Mouse (Mus musculus) CH12.LX (cell line): Measurements from ENCODE around the gene Ttll7. TPM values are rescaled to one million over a fixed set of nuclear protein-coding genes. Genes with fewer than 3 reads are reported as not detected.

Source experiments
- DNase-seq: peaks from one replicate; pipeline ENCODE4 v3.0.0-alpha.2; 2013; ENCODE audit errors: extremely low read depth
- H3K27ac ChIP-seq: 2 replicates; pipeline ENCODE4 v1.5.1; 2012; ENCODE audit warnings: low read depth, mild to moderate bottlenecking, control low read depth, moderate library complexity; ENCODE audit not compliant: insufficient read depth
- H3K27me3 ChIP-seq: replicated peaks from 2 replicates; pipeline ENCODE3; 2012; ENCODE audit warnings: inconsistent platforms
- H3K36me3 ChIP-seq, 2 experiments: replicated peaks in 1 of 2; 2 replicates each; pipeline versions ENCODE3 to v1.6.1; 2012; ENCODE audit warnings: inconsistent platforms in 1 of 2, low read length in 1 of 2, mild to moderate bottlenecking in 1 of 2, mixed read lengths in 1 of 2, moderate library complexity in 1 of 2; ENCODE audit not compliant: control insufficient read depth in 1 of 2, insufficient read depth in 1 of 2
- H3K4me1 ChIP-seq, 2 experiments: 2 replicates each; pipeline ENCODE4 v1.6.1; 2012; ENCODE audit warnings: inconsistent platforms in 1 of 2, moderate library complexity in 1 of 2; ENCODE audit not compliant: insufficient read depth in 2 of 2, control insufficient read depth in 1 of 2
- H3K4me2 ChIP-seq: 2 replicates; pipeline ENCODE4 v1.6.1; 2012; ENCODE audit warnings: low read depth, mild to moderate bottlenecking, control low read depth; ENCODE audit not compliant: poor library complexity, insufficient read depth, severe bottlenecking
- H3K4me3 ChIP-seq, 3 experiments: fragments of 150-350 bp in 1 of 3; sonication (generic) in 1 of 3; replicated peaks in 1 of 3; 2 replicates each; pipeline versions ENCODE3 to v1.5.1; 2011 to 2012; ENCODE audit warnings: low read depth in 2 of 3, low read length in 2 of 3, mild to moderate bottlenecking in 2 of 3, moderate library complexity in 2 of 3, control low read depth in 1 of 3, improper control_type of control experiment in 1 of 3, inconsistent platforms in 1 of 3, mixed read lengths in 1 of 3; ENCODE audit not compliant: poor library complexity in 1 of 3
- H3K79me2 ChIP-seq: replicated peaks from 2 replicates; pipeline ENCODE4 v1.6.1; 2012; ENCODE audit warnings: mild to moderate bottlenecking, moderate library complexity; ENCODE audit not compliant: control insufficient read depth, poor library complexity, insufficient read depth, severe bottlenecking; ENCODE audit errors: extremely low read depth
- H3K9ac ChIP-seq: 2 replicates; pipeline ENCODE4 v1.6.1; 2012; ENCODE audit warnings: low read depth, mild to moderate bottlenecking, control low read depth, moderate library complexity; ENCODE audit not compliant: insufficient read depth
- H3K9me3 ChIP-seq: replicated peaks from 2 replicates; pipeline ENCODE3; 2012; ENCODE audit warnings: low read length, inconsistent platforms, mixed read lengths
- BHLHE40 ChIP-seq: IDR thresholded peaks from 2 replicates; pipeline ENCODE4 v1.6.1; 2011; ENCODE audit warnings: mild to moderate bottlenecking, low read depth, low read length, improper control_type of control experiment
- CHD1 ChIP-seq: IDR thresholded peaks from 2 replicates; pipeline ENCODE4 v1.6.1; 2012; ENCODE audit warnings: low read depth, low read length, improper control_type of control experiment, inconsistent platforms
- CHD2 ChIP-seq: IDR thresholded peaks from 2 replicates; pipeline ENCODE4 v1.6.1; 2011; ENCODE audit warnings: low read length, improper control_type of control experiment
- CTCF ChIP-seq, 2 experiments: IDR thresholded peaks in 1 of 2; conservative IDR thresholded peaks in 1 of 2; 2 replicates each; pipeline ENCODE4 v1.5.1; 2011 to 2012; ENCODE audit warnings: low read depth in 2 of 2, low read length in 2 of 2, improper control_type of control experiment in 1 of 2, inconsistent platforms in 1 of 2, mild to moderate bottlenecking in 1 of 2, moderate library complexity in 1 of 2
- E2F4 ChIP-seq: IDR thresholded peaks from 2 replicates; pipeline ENCODE4 v1.6.1; 2011; ENCODE audit warnings: low read depth, low read length, improper control_type of control experiment; ENCODE audit not compliant: insufficient replicate concordance
- ELF1 ChIP-seq: IDR thresholded peaks from 2 replicates; pipeline ENCODE4 v1.6.1; 2014; ENCODE audit warnings: low read depth, mild to moderate bottlenecking, inconsistent platforms, low read length, improper control_type of control experiment
- EP300 ChIP-seq: IDR thresholded peaks from 2 replicates; pipeline ENCODE4 v1.6.1; 2011; ENCODE audit warnings: low read length, improper control_type of control experiment
- ETS1 ChIP-seq: conservative IDR thresholded peaks from 2 replicates; pipeline ENCODE4 v1.6.1; 2012; ENCODE audit warnings: low read depth, mild to moderate bottlenecking, inconsistent platforms, low read length, improper control_type of control experiment, moderate library complexity
- GABPA ChIP-seq: IDR thresholded peaks from 2 replicates; pipeline ENCODE4 v1.6.1; 2012; ENCODE audit warnings: low read depth, low read length, improper control_type of control experiment, inconsistent platforms; ENCODE audit not compliant: insufficient replicate concordance
- HCFC1 ChIP-seq: IDR thresholded peaks from 2 replicates; pipeline ENCODE4 v1.6.1; 2012; ENCODE audit warnings: low read depth, mild to moderate bottlenecking, inconsistent platforms, low read length, improper control_type of control experiment
- IRF4 ChIP-seq: IDR thresholded peaks from 2 replicates; pipeline ENCODE4 v1.6.1; 2014; ENCODE audit warnings: low read depth, mild to moderate bottlenecking, inconsistent platforms, low read length, improper control_type of control experiment
- JUN ChIP-seq: IDR thresholded peaks from 2 replicates; pipeline ENCODE4 v1.6.1; 2011; ENCODE audit warnings: low read depth, mild to moderate bottlenecking, low read length, improper control_type of control experiment, moderate library complexity; ENCODE audit not compliant: insufficient read depth
- JUND ChIP-seq: conservative IDR thresholded peaks from 2 replicates; pipeline ENCODE4 v1.6.1; 2011; ENCODE audit warnings: low read depth, low read length, improper control_type of control experiment
- KAT2A ChIP-seq: IDR thresholded peaks from 2 replicates; pipeline ENCODE4 v1.6.1; 2012; ENCODE audit warnings: low read length, improper control_type of control experiment, inconsistent platforms; ENCODE audit not compliant: insufficient replicate concordance
- MAFK ChIP-seq: IDR thresholded peaks from 2 replicates; pipeline ENCODE4 v1.6.1; 2011; ENCODE audit warnings: low read length, improper control_type of control experiment; ENCODE audit not compliant: insufficient replicate concordance
- MAX ChIP-seq: IDR thresholded peaks from 2 replicates; pipeline ENCODE4 v1.6.1; 2011; ENCODE audit warnings: low read length, improper control_type of control experiment
- MAZ ChIP-seq: IDR thresholded peaks from 2 replicates; pipeline ENCODE4 v1.6.1; 2012; ENCODE audit warnings: low read depth, mild to moderate bottlenecking, inconsistent platforms, low read length, improper control_type of control experiment, moderate library complexity
- MEF2A ChIP-seq: IDR thresholded peaks from 2 replicates; pipeline ENCODE4 v1.6.1; 2014; ENCODE audit warnings: low read depth, mild to moderate bottlenecking, inconsistent platforms, low read length, improper control_type of control experiment, borderline replicate concordance
- MXI1 ChIP-seq: IDR thresholded peaks from 2 replicates; pipeline ENCODE4 v1.6.1; 2011; ENCODE audit warnings: mild to moderate bottlenecking, low read depth, low read length, improper control_type of control experiment
- MYC ChIP-seq: IDR thresholded peaks from 2 replicates; pipeline ENCODE4 v1.6.1; 2011; ENCODE audit warnings: low read depth, mild to moderate bottlenecking, improper control_type of control experiment, low read length
- NELFE ChIP-seq: IDR thresholded peaks from 2 replicates; pipeline ENCODE4 v1.6.1; 2011; ENCODE audit warnings: low read depth, low read length, improper control_type of control experiment
- NRF1 ChIP-seq: IDR thresholded peaks from 2 replicates; pipeline ENCODE4 v1.6.1; 2014; ENCODE audit warnings: low read depth, mild to moderate bottlenecking, inconsistent platforms, low read length, improper control_type of control experiment, moderate library complexity
- PAX5 ChIP-seq: IDR thresholded peaks from 2 replicates; pipeline ENCODE4 v1.6.1; 2012; ENCODE audit warnings: low read length, inconsistent platforms, mixed read lengths
- POLR2A ChIP-seq: IDR thresholded peaks from 2 replicates; pipeline ENCODE4 v1.6.1; 2011; ENCODE audit warnings: low read depth, mild to moderate bottlenecking, improper control_type of control experiment, low read length
- POLR2AphosphoS2 ChIP-seq: IDR thresholded peaks from 2 replicates; pipeline ENCODE4 v1.6.1; 2011; ENCODE audit warnings: low read depth, low read length, improper control_type of control experiment
- RAD21 ChIP-seq: IDR thresholded peaks from 2 replicates; pipeline ENCODE4 v1.6.1; 2011; ENCODE audit warnings: low read depth, mild to moderate bottlenecking, low read length, improper control_type of control experiment, moderate library complexity
- RCOR1 ChIP-seq: conservative IDR thresholded peaks from 2 replicates; pipeline ENCODE4 v1.6.1; 2012; ENCODE audit warnings: low read depth, mild to moderate bottlenecking, inconsistent platforms, low read length, improper control_type of control experiment
- SIN3A ChIP-seq: IDR thresholded peaks from 2 replicates; pipeline ENCODE4 v1.6.1; 2012; ENCODE audit warnings: low read length, improper control_type of control experiment, inconsistent platforms
- SMC3 ChIP-seq: IDR thresholded peaks from 2 replicates; pipeline ENCODE4 v1.6.1; 2011; ENCODE audit warnings: low read depth, low read length, improper control_type of control experiment
- TBP ChIP-seq: conservative IDR thresholded peaks from 2 replicates; pipeline ENCODE4 v1.6.1; 2011; ENCODE audit warnings: low read depth, low read length, improper control_type of control experiment
- TCF12 ChIP-seq: IDR thresholded peaks from 2 replicates; pipeline ENCODE4 v1.6.1; 2014; ENCODE audit warnings: low read depth, mild to moderate bottlenecking, inconsistent platforms, low read length, improper control_type of control experiment
- UBTF ChIP-seq: IDR thresholded peaks from 2 replicates; pipeline ENCODE4 v1.6.1; 2012; ENCODE audit warnings: low read depth, mild to moderate bottlenecking, inconsistent platforms, low read length, improper control_type of control experiment, moderate library complexity
- USF1 ChIP-seq: IDR thresholded peaks from 2 replicates; pipeline ENCODE4 v1.6.1; 2014; ENCODE audit warnings: low read depth, mild to moderate bottlenecking, inconsistent platforms, low read length, improper control_type of control experiment
- USF2 ChIP-seq: conservative IDR thresholded peaks from 2 replicates; pipeline ENCODE4 v1.6.1; 2011; ENCODE audit warnings: low read depth, low read length, improper control_type of control experiment
- ZC3H11A ChIP-seq: IDR thresholded peaks from 2 replicates; pipeline ENCODE4 v1.6.1; 2012; ENCODE audit warnings: low read depth, mild to moderate bottlenecking, inconsistent platforms, low read length, improper control_type of control experiment
- ZKSCAN1 ChIP-seq: IDR thresholded peaks from 2 replicates; pipeline ENCODE4 v1.6.1; 2012; ENCODE audit warnings: low read depth, inconsistent platforms, low read length, improper control_type of control experiment, borderline replicate concordance
- ZMIZ1 ChIP-seq: IDR thresholded peaks from 2 replicates; pipeline ENCODE4 v1.6.1; 2012; ENCODE audit warnings: low read depth, mild to moderate bottlenecking, inconsistent platforms, low read length, improper control_type of control experiment
- ZNF384 ChIP-seq: IDR thresholded peaks from 2 replicates; pipeline ENCODE4 v1.6.1; 2012; ENCODE audit warnings: low read depth, low read length, improper control_type of control experiment, inconsistent platforms
- dilution Hi-C: fragments of 300-500 bp; cut with MboI; formaldehyde crosslinking; loops from 2 replicates; pipeline ENCODE4 v1.14.3; 2020; ENCODE audit warnings: low sequenced_read_pairs; ENCODE audit not compliant: extremely low pct_unique_long_range_greater_than_20kb, extremely low pct_ligation_motif_present
- in situ Hi-C: fragments of 300-500 bp; cut with MboI; formaldehyde crosslinking; loops from 3 replicates; pipeline ENCODE4 v1.14.3; 2019; ENCODE audit warnings: low sequenced_read_pairs, low pct_ligation_motif_present, low pct_unique_long_range_greater_than_20kb, mixed read lengths
- polyA plus RNA-seq: library from polyadenylated mRNA; unstranded; fragments of >175 nt; gene quantifications from 2 replicates; pipeline ENCODE4 v1.2.1, GENCODE M21; 2012; ENCODE audit warnings: low read depth; ENCODE audit not compliant: insufficient read length
- total RNA-seq, 2 experiments: library from RNA; depleted of rRNA; stranded (reverse); fragments of 300-350 nt in 1 of 2; fragments of >200 nt in 1 of 2; gene quantifications; 2 replicates each; pipeline ENCODE4 v1.2.3; 2012 to 2014

Ttll7 gene
- total and polyA plus RNA-seq, 3 experiments: 1.7 to 3.9 (median 2.0) TPM

GRCm38 (mm10) chr3:146945887-146946286 lies 93.7 kb downstream of the Ttll7 start:
- TF ChIP-seq CHD1 (no peak), MAFK (no peak), JUND (peak; percentile 58), ZNF384 (no peak), USF2 (no peak), POLR2AphosphoS2 (no peak), ZKSCAN1 (no peak), JUN (no peak), USF1 (no peak), NELFE (no peak; the same call in 1 of the 2 replicates), MAZ (no peak; the same call in 1 of the 2 replicates), POLR2A (no peak), KAT2A (no peak), ELF1 (no peak), MXI1 (no peak; the same call in 1 of the 2 replicates), SMC3 (peak; percentile 95), EP300 (no peak), CTCF (conservative IDR thresholded peaks at IDR 0.05 in 1 of 2, IDR thresholded peaks at IDR 0.05 in 1 of 2; ENCODE audit: low read depth in 2 of 2, low read length in 2 of 2) (peak; percentile 96), RAD21 (peak; percentile 73), MAX (no peak; the same call in 1 of the 2 replicates), PAX5 (no peak), SIN3A (peak; percentile 62; the same call in 1 of the 2 replicates), NRF1 (no peak), MYC (peak; percentile 86; the same call in 1 of the 2 replicates), HCFC1 (peak; percentile 51; the same call in 1 of the 2 replicates), ZC3H11A (peak; percentile 76), UBTF (no peak), RCOR1 (no peak), MEF2A (no peak; the same call in 1 of the 2 replicates), TBP (0 out of 2 replicates have a peak, but pooled peaks have one; percentile 11), ETS1 (no peak), CHD2 (no peak), TCF12 (peak; percentile 47; the same call in 1 of the 2 replicates), ZMIZ1 (no peak), BHLHE40 (peak; percentile 90), IRF4 (peak; percentile 76), E2F4 (no peak), GABPA (no peak)
- H3K4me2 ChIP-seq: peak overlapping the region; percentile 98
- no peaks in the 10 kb centered on the region for H3K9me3 ChIP-seq
- H3K27ac ChIP-seq: no peak overlapping the region
- in situ Hi-C loops (loop anchor here (10.0 to 25.0 kb wide), 2 partner anchors 601 to 759 kb away; no protein-coding TSS in a partner anchor), dilution Hi-C loops (no loop called here)
- peaks cover 8 to 17% of the 10 kb centered on the region in 2 experiments for H3K4me1 ChIP-seq
- no peaks in the 10 kb centered on the region for H3K79me2 ChIP-seq
- no peaks in the 10 kb centered on the region for H3K36me3 ChIP-seq
- DNase-seq: peak; percentile 92
- H3K4me3 ChIP-seq: peak overlapping the region; percentile 49 to 72 (median 66)
- H3K27me3 ChIP-seq: no peaks in the 10 kb centered on the region
- H3K9ac ChIP-seq: peak overlapping the region; percentile 87
